Mouse (Mus musculus): ENCODE results near the gene Tmem125. TPM values are rescaled to one million over a fixed set of nuclear protein-coding genes. Genes with fewer than 3 reads are reported as not detected.

Tmem125 gene
- 0.90 and 1.4 TPM in 2 replicates for polyA plus RNA-seq (2014; fragmentation: Nextera tagmentation; extraction: Ambion mirVana)

DNA sequence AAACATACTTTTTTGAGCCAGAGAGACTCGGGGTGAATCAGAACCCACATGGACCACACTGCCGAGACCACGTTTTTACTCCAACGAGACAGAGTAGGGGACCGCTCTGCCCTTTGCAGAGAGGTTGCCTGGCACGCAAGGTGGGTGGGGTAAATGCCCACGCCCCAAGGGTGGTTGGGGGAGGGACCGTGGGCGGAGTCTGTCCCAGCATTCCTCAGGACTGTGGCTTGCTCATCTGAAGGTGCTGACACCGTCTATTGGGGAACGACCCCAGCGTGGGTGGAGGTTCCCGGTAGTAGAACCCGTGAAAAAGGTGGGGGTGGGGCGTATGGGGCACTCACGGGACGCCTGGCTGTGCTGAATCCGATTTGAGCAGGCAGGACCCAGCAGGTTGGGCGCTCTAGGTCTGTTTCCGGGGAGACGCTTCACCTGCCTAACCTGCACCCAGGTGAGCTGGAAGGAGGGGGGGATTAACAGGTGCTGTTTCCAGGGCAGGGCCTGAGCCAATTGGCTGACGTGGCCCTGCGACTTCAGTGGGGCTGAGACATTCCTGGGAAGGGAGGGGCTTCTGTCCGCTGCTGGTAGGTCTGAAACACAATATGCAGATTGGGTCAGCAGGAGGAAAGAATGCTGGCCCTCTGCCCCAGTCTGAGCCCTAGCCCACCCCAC, at the start of gene Tmem125:
Gene Tmem125 (minus strand): TSS at position 453 of the 669 bp plus-strand sequence.
- 1% methylated on average over 24 of the region's 24 CpGs for WGBS
- ATAC-seq (replicated peaks; ENCODE audit: insufficient number of reproducible peaks, low FRiP score, low TSS enrichment, low read depth) (peak; percentile 63; the same call in 1 of the 2 replicates), DNase-seq (ENCODE audit: low spot score) (peak; percentile 55)
- Histone ChIP-seq H3K36me3 (replicated peaks; ENCODE audit: control insufficient read depth, insufficient read depth, low read depth, low read length) (no peaks in the 10 kb centered on the region), H3K9ac (replicated peaks; ENCODE audit: low read length) (0 out of 2 replicates have a peak within 1 kb of the TSS, but pooled peaks have one; percentile 2), H3K4me3 (ENCODE audit: low read depth, low read length) (peak within 1 kb of the TSS; percentile 23), H3K9me3 (replicated peaks; ENCODE audit: control insufficient read depth, low read length) (no peaks in the 10 kb centered on the region), H3K4me1 (ENCODE audit: control insufficient read depth, insufficient read depth, low read length) (no peaks in the 10 kb centered on the region), H3K27ac (replicated peaks; ENCODE audit: low read depth, low read length) (no peak within 1 kb of the TSS), H3K4me2 (ENCODE audit: low read depth, low read length) (peak within 1 kb of the TSS; percentile 55), H3K27me3 (ENCODE audit: control insufficient read depth, insufficient read depth, low read length) (no peaks in the 10 kb centered on the region)

- 0 out of 2 replicates have a peak overlapping the region, but pooled peaks have one; percentile 16 for H3K4me2 ChIP-seq (ENCODE audit: low read depth, low read length)
- H3K36me3 ChIP-seq (replicated peaks; ENCODE audit: control insufficient read depth, insufficient read depth, low read depth, low read length) = no peaks in the 10 kb centered on the region
- no peak for ATAC-seq (replicated peaks; ENCODE audit: insufficient number of reproducible peaks, low FRiP score, low TSS enrichment, low read depth)
- H3K9ac ChIP-seq (replicated peaks; ENCODE audit: low read length) = peak overlapping the region; percentile 22; the same call in 1 of the 2 replicates
- no peaks in the 10 kb centered on the region for H3K27me3 ChIP-seq (ENCODE audit: control insufficient read depth, insufficient read depth, low read length)
- no peak overlapping the region for H3K27ac ChIP-seq (replicated peaks; ENCODE audit: low read depth, low read length)
- no peak overlapping the region for H3K4me3 ChIP-seq (ENCODE audit: low read depth, low read length)
- H3K4me1 ChIP-seq (ENCODE audit: control insufficient read depth, insufficient read depth, low read length) = no peaks in the 10 kb centered on the region
- H3K9me3 ChIP-seq (replicated peaks; ENCODE audit: control insufficient read depth, low read length) = no peaks in the 10 kb centered on the region
- peak; percentile 21 for DNase-seq (ENCODE audit: low spot score)
- 10% methylated on average over 7 of the region's 7 CpGs for WGBS
These were observed 45.9 kb upstream of the Tmem125 start for GRCm38 (mm10) chr4:118589733-118590130.

DNA sequence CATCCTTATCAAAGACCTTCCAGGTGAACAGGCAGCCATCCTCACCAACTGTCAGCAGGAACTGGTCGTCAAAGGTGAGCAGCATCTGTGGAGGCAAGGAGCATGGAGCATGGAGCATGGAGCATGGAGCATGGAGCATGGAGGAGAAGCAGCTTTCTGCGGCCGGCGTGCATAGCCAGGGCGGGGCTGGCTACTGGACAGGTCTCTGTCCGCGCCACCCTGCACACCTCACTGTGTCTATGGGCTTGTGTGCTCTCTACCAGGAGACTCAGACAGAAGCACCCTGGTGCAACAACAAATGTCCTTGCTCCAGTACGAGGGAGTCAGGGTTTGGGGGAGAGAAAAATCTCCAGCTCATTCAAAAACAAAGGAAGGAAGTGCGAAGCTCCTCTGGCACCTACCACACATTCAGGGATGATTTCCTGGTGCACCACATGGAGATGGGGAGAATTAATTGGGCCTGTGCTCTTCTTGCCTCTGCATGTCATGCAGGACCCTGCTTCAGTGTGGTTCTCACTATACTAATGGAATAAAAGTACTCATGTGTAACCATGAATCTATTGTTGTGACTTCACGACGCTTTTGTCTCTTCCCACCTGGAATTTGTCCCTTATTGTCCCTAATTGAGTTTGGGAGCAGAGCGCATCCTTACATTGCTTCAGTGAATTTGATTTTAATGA, 45.3 kb upstream of the Tmem125 start:
- Histone ChIP-seq H3K9me3 (replicated peaks; ENCODE audit: control insufficient read depth, low read length) (no peaks in the 10 kb centered on the region), H3K27ac (replicated peaks; ENCODE audit: low read depth, low read length) (no peak overlapping the region), H3K4me1 (ENCODE audit: control insufficient read depth, insufficient read depth, low read length) (no peaks in the 10 kb centered on the region), H3K36me3 (replicated peaks; ENCODE audit: control insufficient read depth, insufficient read depth, low read depth, low read length) (no peaks in the 10 kb centered on the region), H3K4me2 (ENCODE audit: low read depth, low read length) (no peak overlapping the region), H3K9ac (replicated peaks; ENCODE audit: low read length) (no peak overlapping the region), H3K4me3 (ENCODE audit: low read depth, low read length) (no peak overlapping the region), H3K27me3 (ENCODE audit: control insufficient read depth, insufficient read depth, low read length) (no peaks in the 10 kb centered on the region)
- DNase-seq (ENCODE audit: low spot score) (no peak), ATAC-seq (replicated peaks; ENCODE audit: insufficient number of reproducible peaks, low FRiP score, low TSS enrichment, low read depth) (no peak; the same call in 1 of the 2 replicates)
- 65% methylated on average over 12 of the region's 12 CpGs for WGBS

- Histone ChIP-seq H3K36me3 (replicated peaks; ENCODE audit: control insufficient read depth, insufficient read depth, low read depth, low read length) (no peaks in the 10 kb centered on the region), H3K9ac (replicated peaks; ENCODE audit: low read length) (no peak overlapping the region), H3K4me2 (ENCODE audit: low read depth, low read length) (no peak overlapping the region), H3K4me3 (ENCODE audit: low read depth, low read length) (no peak overlapping the region), H3K27me3 (ENCODE audit: control insufficient read depth, insufficient read depth, low read length) (no peaks in the 10 kb centered on the region), H3K4me1 (ENCODE audit: control insufficient read depth, insufficient read depth, low read length) (no peaks in the 10 kb centered on the region), H3K9me3 (replicated peaks; ENCODE audit: control insufficient read depth, low read length) (no peaks in the 10 kb centered on the region), H3K27ac (replicated peaks; ENCODE audit: low read depth, low read length) (no peak overlapping the region)
- ATAC-seq (replicated peaks; ENCODE audit: insufficient number of reproducible peaks, low FRiP score, low TSS enrichment, low read depth) (no peak), DNase-seq (ENCODE audit: low spot score) (no peak)
- WGBS = 95% methylated on average over 8 of the region's 8 CpGs
These were observed 38.8 kb upstream of the Tmem125 start for GRCm38 (mm10) chr4:118582629-118583028.

DNA sequence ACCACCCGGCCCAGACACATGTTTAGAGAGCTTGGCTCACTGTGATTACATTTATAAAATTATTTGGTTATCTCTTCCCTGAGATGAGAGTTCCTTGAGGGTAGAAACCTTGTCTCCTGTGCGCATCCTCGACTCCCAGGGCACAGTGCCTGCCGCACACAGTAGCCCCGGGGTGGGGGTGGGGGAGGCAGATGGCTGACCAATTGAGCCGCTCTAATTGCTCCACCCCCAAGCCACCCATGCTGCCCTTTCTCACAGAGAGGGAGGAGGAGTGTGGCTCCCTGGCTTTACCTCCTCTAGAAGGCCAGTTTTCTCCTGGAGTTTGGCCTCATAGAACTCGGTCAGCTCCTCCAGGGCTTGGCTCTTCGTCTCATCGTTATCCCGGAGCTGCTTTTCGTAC, 37.7 kb upstream of the Tmem125 start:
- DNase-seq (ENCODE audit: low spot score) (no peak), ATAC-seq (replicated peaks; ENCODE audit: insufficient number of reproducible peaks, low FRiP score, low TSS enrichment, low read depth) (no peak)
- Histone ChIP-seq H3K4me1 (ENCODE audit: control insufficient read depth, insufficient read depth, low read length) (no peaks in the 10 kb centered on the region), H3K9me3 (replicated peaks; ENCODE audit: control insufficient read depth, low read length) (no peaks in the 10 kb centered on the region), H3K4me2 (ENCODE audit: low read depth, low read length) (no peak overlapping the region), H3K4me3 (ENCODE audit: low read depth, low read length) (no peak overlapping the region), H3K27ac (replicated peaks; ENCODE audit: low read depth, low read length) (no peak overlapping the region), H3K27me3 (ENCODE audit: control insufficient read depth, insufficient read depth, low read length) (no peaks in the 10 kb centered on the region), H3K9ac (replicated peaks; ENCODE audit: low read length) (no peak overlapping the region), H3K36me3 (replicated peaks; ENCODE audit: control insufficient read depth, insufficient read depth, low read depth, low read length) (no peaks in the 10 kb centered on the region)
- WGBS = 44% methylated on average over 11 of the region's 11 CpGs

- no peaks in the 10 kb centered on the region for H3K36me3 ChIP-seq (replicated peaks; ENCODE audit: control insufficient read depth, insufficient read depth, low read depth, low read length)
- WGBS = 47% methylated on average over 13 of the region's 13 CpGs
- H3K4me2 ChIP-seq (ENCODE audit: low read depth, low read length) = no peak overlapping the region
- H3K9ac ChIP-seq (replicated peaks; ENCODE audit: low read length) = no peak overlapping the region
- H3K4me3 ChIP-seq (ENCODE audit: low read depth, low read length) = no peak overlapping the region
- DNase-seq (ENCODE audit: low spot score) (peak; percentile 49), ATAC-seq (replicated peaks; ENCODE audit: insufficient number of reproducible peaks, low FRiP score, low TSS enrichment, low read depth) (no peak)
- H3K9me3 ChIP-seq (replicated peaks; ENCODE audit: control insufficient read depth, low read length) = no peaks in the 10 kb centered on the region
- H3K4me1 ChIP-seq (ENCODE audit: control insufficient read depth, insufficient read depth, low read length) = no peaks in the 10 kb centered on the region
- no peak overlapping the region for H3K27ac ChIP-seq (replicated peaks; ENCODE audit: low read depth, low read length)
- H3K27me3 ChIP-seq (ENCODE audit: control insufficient read depth, insufficient read depth, low read length) = no peaks in the 10 kb centered on the region
These were observed 35.5 kb upstream of the Tmem125 start for GRCm38 (mm10) chr4:118579313-118579712.

GRCm38 (mm10) chr4:118576097-118576496, 32.3 kb upstream of the Tmem125 start:
- peak; percentile 93 for DNase-seq (ENCODE audit: low spot score)
- H3K4me3 ChIP-seq (ENCODE audit: low read depth, low read length) = no peak overlapping the region
- ATAC-seq (replicated peaks; ENCODE audit: insufficient number of reproducible peaks, low FRiP score, low TSS enrichment, low read depth) = no peak; the same call in 1 of the 2 replicates
- no peaks in the 10 kb centered on the region for H3K9me3 ChIP-seq (replicated peaks; ENCODE audit: control insufficient read depth, low read length)
- no peak overlapping the region for H3K27ac ChIP-seq (replicated peaks; ENCODE audit: low read depth, low read length)
- peak overlapping the region; percentile 28; the same call in 1 of the 2 replicates for H3K9ac ChIP-seq (replicated peaks; ENCODE audit: low read length)
- 8% methylated on average over 6 of the region's 6 CpGs for WGBS
- H3K36me3 ChIP-seq (replicated peaks; ENCODE audit: control insufficient read depth, insufficient read depth, low read depth, low read length) = no peaks in the 10 kb centered on the region
- H3K4me1 ChIP-seq (ENCODE audit: control insufficient read depth, insufficient read depth, low read length) = no peaks in the 10 kb centered on the region
- no peak overlapping the region for H3K4me2 ChIP-seq (ENCODE audit: low read depth, low read length)
- H3K27me3 ChIP-seq (ENCODE audit: control insufficient read depth, insufficient read depth, low read length) = no peaks in the 10 kb centered on the region

- WGBS = 80% methylated on average over 15 of the region's 15 CpGs
These were observed 27.6 kb upstream of the Tmem125 start for GRCm38 (mm10) chr4:118571441-118571840.

More at GRCm38 (mm10) chr4:118571441-118571840, 27.6 kb upstream of the Tmem125 start:
- H3K4me1 ChIP-seq (ENCODE audit: control insufficient read depth, insufficient read depth, low read length) = no peaks in the 10 kb centered on the region
- no peaks in the 10 kb centered on the region for H3K36me3 ChIP-seq (replicated peaks; ENCODE audit: control insufficient read depth, insufficient read depth, low read depth, low read length)
- no peak overlapping the region for H3K9ac ChIP-seq (replicated peaks; ENCODE audit: low read length)
- no peak overlapping the region for H3K4me2 ChIP-seq (ENCODE audit: low read depth, low read length)
- H3K27me3 ChIP-seq (ENCODE audit: control insufficient read depth, insufficient read depth, low read length) = no peaks in the 10 kb centered on the region
- no peak for DNase-seq (ENCODE audit: low spot score)
- H3K27ac ChIP-seq (replicated peaks; ENCODE audit: low read depth, low read length) = no peak overlapping the region
- H3K4me3 ChIP-seq (ENCODE audit: low read depth, low read length) = no peak overlapping the region
- H3K9me3 ChIP-seq (replicated peaks; ENCODE audit: control insufficient read depth, low read length) = no peaks in the 10 kb centered on the region
- no peak for ATAC-seq (replicated peaks; ENCODE audit: insufficient number of reproducible peaks, low FRiP score, low TSS enrichment, low read depth)

All from embryonic facial prominence, embryonic 11.5 days (tissue).